Mouse (Mus musculus) CH12.LX (cell line): ENCODE data around the gene Zfp663. TPM values are rescaled to one million over a fixed set of nuclear protein-coding genes. Genes with fewer than 3 reads are reported as not detected.

Source experiments
- DNase-seq: peaks from one replicate; pipeline ENCODE4 v3.0.0-alpha.2; 2013; ENCODE audit errors: extremely low read depth
- H3K27ac ChIP-seq: 2 replicates; pipeline ENCODE4 v1.5.1; 2012; ENCODE audit warnings: low read depth, mild to moderate bottlenecking, control low read depth, moderate library complexity; ENCODE audit not compliant: insufficient read depth
- H3K27me3 ChIP-seq: replicated peaks from 2 replicates; pipeline ENCODE3; 2012; ENCODE audit warnings: inconsistent platforms
- H3K36me3 ChIP-seq, 2 experiments: replicated peaks in 1 of 2; 2 replicates each; pipeline versions ENCODE3 to v1.6.1; 2012; ENCODE audit warnings: inconsistent platforms in 1 of 2, low read length in 1 of 2, mild to moderate bottlenecking in 1 of 2, mixed read lengths in 1 of 2, moderate library complexity in 1 of 2; ENCODE audit not compliant: control insufficient read depth in 1 of 2, insufficient read depth in 1 of 2
- H3K4me1 ChIP-seq, 2 experiments: 2 replicates each; pipeline ENCODE4 v1.6.1; 2012; ENCODE audit warnings: inconsistent platforms in 1 of 2, moderate library complexity in 1 of 2; ENCODE audit not compliant: insufficient read depth in 2 of 2, control insufficient read depth in 1 of 2
- H3K4me2 ChIP-seq: 2 replicates; pipeline ENCODE4 v1.6.1; 2012; ENCODE audit warnings: low read depth, mild to moderate bottlenecking, control low read depth; ENCODE audit not compliant: poor library complexity, insufficient read depth, severe bottlenecking
- H3K4me3 ChIP-seq, 3 experiments: fragments of 150-350 bp in 1 of 3; sonication (generic) in 1 of 3; replicated peaks in 1 of 3; 2 replicates each; pipeline versions ENCODE3 to v1.5.1; 2011 to 2012; ENCODE audit warnings: low read depth in 2 of 3, low read length in 2 of 3, mild to moderate bottlenecking in 2 of 3, moderate library complexity in 2 of 3, control low read depth in 1 of 3, improper control_type of control experiment in 1 of 3, inconsistent platforms in 1 of 3, mixed read lengths in 1 of 3; ENCODE audit not compliant: poor library complexity in 1 of 3
- H3K79me2 ChIP-seq: replicated peaks from 2 replicates; pipeline ENCODE4 v1.6.1; 2012; ENCODE audit warnings: mild to moderate bottlenecking, moderate library complexity; ENCODE audit not compliant: control insufficient read depth, poor library complexity, insufficient read depth, severe bottlenecking; ENCODE audit errors: extremely low read depth
- H3K9ac ChIP-seq: 2 replicates; pipeline ENCODE4 v1.6.1; 2012; ENCODE audit warnings: low read depth, mild to moderate bottlenecking, control low read depth, moderate library complexity; ENCODE audit not compliant: insufficient read depth
- H3K9me3 ChIP-seq: replicated peaks from 2 replicates; pipeline ENCODE3; 2012; ENCODE audit warnings: low read length, inconsistent platforms, mixed read lengths
- BHLHE40 ChIP-seq: IDR thresholded peaks from 2 replicates; pipeline ENCODE4 v1.6.1; 2011; ENCODE audit warnings: mild to moderate bottlenecking, low read depth, low read length, improper control_type of control experiment
- CHD1 ChIP-seq: IDR thresholded peaks from 2 replicates; pipeline ENCODE4 v1.6.1; 2012; ENCODE audit warnings: low read depth, low read length, improper control_type of control experiment, inconsistent platforms
- CHD2 ChIP-seq: IDR thresholded peaks from 2 replicates; pipeline ENCODE4 v1.6.1; 2011; ENCODE audit warnings: low read length, improper control_type of control experiment
- CTCF ChIP-seq, 2 experiments: IDR thresholded peaks in 1 of 2; conservative IDR thresholded peaks in 1 of 2; 2 replicates each; pipeline ENCODE4 v1.5.1; 2011 to 2012; ENCODE audit warnings: low read depth in 2 of 2, low read length in 2 of 2, improper control_type of control experiment in 1 of 2, inconsistent platforms in 1 of 2, mild to moderate bottlenecking in 1 of 2, moderate library complexity in 1 of 2
- E2F4 ChIP-seq: IDR thresholded peaks from 2 replicates; pipeline ENCODE4 v1.6.1; 2011; ENCODE audit warnings: low read depth, low read length, improper control_type of control experiment; ENCODE audit not compliant: insufficient replicate concordance
- ELF1 ChIP-seq: IDR thresholded peaks from 2 replicates; pipeline ENCODE4 v1.6.1; 2014; ENCODE audit warnings: low read depth, mild to moderate bottlenecking, inconsistent platforms, low read length, improper control_type of control experiment
- ETS1 ChIP-seq: conservative IDR thresholded peaks from 2 replicates; pipeline ENCODE4 v1.6.1; 2012; ENCODE audit warnings: low read depth, mild to moderate bottlenecking, inconsistent platforms, low read length, improper control_type of control experiment, moderate library complexity
- HCFC1 ChIP-seq: IDR thresholded peaks from 2 replicates; pipeline ENCODE4 v1.6.1; 2012; ENCODE audit warnings: low read depth, mild to moderate bottlenecking, inconsistent platforms, low read length, improper control_type of control experiment
- IRF4 ChIP-seq: IDR thresholded peaks from 2 replicates; pipeline ENCODE4 v1.6.1; 2014; ENCODE audit warnings: low read depth, mild to moderate bottlenecking, inconsistent platforms, low read length, improper control_type of control experiment
- JUN ChIP-seq: IDR thresholded peaks from 2 replicates; pipeline ENCODE4 v1.6.1; 2011; ENCODE audit warnings: low read depth, mild to moderate bottlenecking, low read length, improper control_type of control experiment, moderate library complexity; ENCODE audit not compliant: insufficient read depth
- JUND ChIP-seq: conservative IDR thresholded peaks from 2 replicates; pipeline ENCODE4 v1.6.1; 2011; ENCODE audit warnings: low read depth, low read length, improper control_type of control experiment
- MAFK ChIP-seq: IDR thresholded peaks from 2 replicates; pipeline ENCODE4 v1.6.1; 2011; ENCODE audit warnings: low read length, improper control_type of control experiment; ENCODE audit not compliant: insufficient replicate concordance
- MXI1 ChIP-seq: IDR thresholded peaks from 2 replicates; pipeline ENCODE4 v1.6.1; 2011; ENCODE audit warnings: mild to moderate bottlenecking, low read depth, low read length, improper control_type of control experiment
- MYC ChIP-seq: IDR thresholded peaks from 2 replicates; pipeline ENCODE4 v1.6.1; 2011; ENCODE audit warnings: low read depth, mild to moderate bottlenecking, improper control_type of control experiment, low read length
- NELFE ChIP-seq: IDR thresholded peaks from 2 replicates; pipeline ENCODE4 v1.6.1; 2011; ENCODE audit warnings: low read depth, low read length, improper control_type of control experiment
- PAX5 ChIP-seq: IDR thresholded peaks from 2 replicates; pipeline ENCODE4 v1.6.1; 2012; ENCODE audit warnings: low read length, inconsistent platforms, mixed read lengths
- POLR2A ChIP-seq: IDR thresholded peaks from 2 replicates; pipeline ENCODE4 v1.6.1; 2011; ENCODE audit warnings: low read depth, mild to moderate bottlenecking, improper control_type of control experiment, low read length
- POLR2AphosphoS2 ChIP-seq: IDR thresholded peaks from 2 replicates; pipeline ENCODE4 v1.6.1; 2011; ENCODE audit warnings: low read depth, low read length, improper control_type of control experiment
- RCOR1 ChIP-seq: conservative IDR thresholded peaks from 2 replicates; pipeline ENCODE4 v1.6.1; 2012; ENCODE audit warnings: low read depth, mild to moderate bottlenecking, inconsistent platforms, low read length, improper control_type of control experiment
- SIN3A ChIP-seq: IDR thresholded peaks from 2 replicates; pipeline ENCODE4 v1.6.1; 2012; ENCODE audit warnings: low read length, improper control_type of control experiment, inconsistent platforms
- UBTF ChIP-seq: IDR thresholded peaks from 2 replicates; pipeline ENCODE4 v1.6.1; 2012; ENCODE audit warnings: low read depth, mild to moderate bottlenecking, inconsistent platforms, low read length, improper control_type of control experiment, moderate library complexity
- USF1 ChIP-seq: IDR thresholded peaks from 2 replicates; pipeline ENCODE4 v1.6.1; 2014; ENCODE audit warnings: low read depth, mild to moderate bottlenecking, inconsistent platforms, low read length, improper control_type of control experiment
- USF2 ChIP-seq: conservative IDR thresholded peaks from 2 replicates; pipeline ENCODE4 v1.6.1; 2011; ENCODE audit warnings: low read depth, low read length, improper control_type of control experiment
- ZC3H11A ChIP-seq: IDR thresholded peaks from 2 replicates; pipeline ENCODE4 v1.6.1; 2012; ENCODE audit warnings: low read depth, mild to moderate bottlenecking, inconsistent platforms, low read length, improper control_type of control experiment
- ZKSCAN1 ChIP-seq: IDR thresholded peaks from 2 replicates; pipeline ENCODE4 v1.6.1; 2012; ENCODE audit warnings: low read depth, inconsistent platforms, low read length, improper control_type of control experiment, borderline replicate concordance
- ZMIZ1 ChIP-seq: IDR thresholded peaks from 2 replicates; pipeline ENCODE4 v1.6.1; 2012; ENCODE audit warnings: low read depth, mild to moderate bottlenecking, inconsistent platforms, low read length, improper control_type of control experiment
- ZNF384 ChIP-seq: IDR thresholded peaks from 2 replicates; pipeline ENCODE4 v1.6.1; 2012; ENCODE audit warnings: low read depth, low read length, improper control_type of control experiment, inconsistent platforms
- dilution Hi-C: fragments of 300-500 bp; cut with MboI; formaldehyde crosslinking; loops from 2 replicates; pipeline ENCODE4 v1.14.3; 2020; ENCODE audit warnings: low sequenced_read_pairs; ENCODE audit not compliant: extremely low pct_unique_long_range_greater_than_20kb, extremely low pct_ligation_motif_present
- in situ Hi-C: fragments of 300-500 bp; cut with MboI; formaldehyde crosslinking; loops from 3 replicates; pipeline ENCODE4 v1.14.3; 2019; ENCODE audit warnings: low sequenced_read_pairs, low pct_ligation_motif_present, low pct_unique_long_range_greater_than_20kb, mixed read lengths
- polyA plus RNA-seq: library from polyadenylated mRNA; unstranded; fragments of >175 nt; gene quantifications from 2 replicates; pipeline ENCODE4 v1.2.1, GENCODE M21; 2012; ENCODE audit warnings: low read depth; ENCODE audit not compliant: insufficient read length
- total RNA-seq, 2 experiments: library from RNA; depleted of rRNA; stranded (reverse); fragments of 300-350 nt in 1 of 2; fragments of >200 nt in 1 of 2; gene quantifications; 2 replicates each; pipeline ENCODE4 v1.2.3; 2012 to 2014

Zfp663 gene
- total and polyA plus RNA-seq, 3 experiments, result not detected

- no peaks in the 10 kb centered on the region for H3K9me3 ChIP-seq
- in situ Hi-C loops, result no loop called here
- dilution Hi-C loops, result no loop called here
- H3K4me3 ChIP-seq, result no peak overlapping the region
- no peak for TF ChIP-seq ETS1
- TF ChIP-seq POLR2A, result no peak
- TF ChIP-seq JUN, result no peak
- no peak for TF ChIP-seq CHD1
- TF ChIP-seq MXI1, result no peak
- no peak for TF ChIP-seq NELFE
- TF ChIP-seq RCOR1, result no peak
- TF ChIP-seq ZNF384, result no peak
- TF ChIP-seq SIN3A, result no peak
- TF ChIP-seq MYC, result no peak
- TF ChIP-seq ZKSCAN1, result no peak
- no peak for TF ChIP-seq POLR2AphosphoS2
- no peak for TF ChIP-seq CTCF (conservative IDR thresholded peaks at IDR 0.05 in 1 of 2, IDR thresholded peaks at IDR 0.05 in 1 of 2; ENCODE audit: low read depth in 2 of 2, low read length in 2 of 2)
- TF ChIP-seq PAX5, result no peak
- TF ChIP-seq USF1, result no peak
- no peak overlapping the region for H3K4me2 ChIP-seq
- H3K27me3 ChIP-seq, result no peaks in the 10 kb centered on the region
- H3K36me3 ChIP-seq, result peaks cover 36 to 64% of the 10 kb centered on the region in 2 experiments
- no peak overlapping the region for H3K9ac ChIP-seq
- DNase-seq, result no peak
- H3K4me1 ChIP-seq, result peaks cover 0 to 31% of the 10 kb centered on the region in 2 experiments; a peak in 2 of 4 replicates
- H3K79me2 ChIP-seq, result no peaks in the 10 kb centered on the region
- H3K27ac ChIP-seq, result no peak overlapping the region
Observed at GRCm38 (mm10) chr2:165316837-165317473, 51.6 kb downstream of the Zfp663 start.

- Histone ChIP-seq H3K79me2 (no peaks in the 10 kb centered on the region), H3K36me3 (peaks cover 40 to 64% of the 10 kb centered on the region in 2 experiments), H3K27me3 (no peaks in the 10 kb centered on the region)
- TF ChIP-seq RCOR1 (no peak), POLR2AphosphoS2 (no peak), ZNF384 (no peak), JUND (no peak), USF2 (no peak), IRF4 (no peak), UBTF (no peak), ZMIZ1 (no peak), MAFK (no peak), BHLHE40 (no peak), MXI1 (no peak), ZC3H11A (no peak), CHD2 (no peak), CTCF (conservative IDR thresholded peaks at IDR 0.05 in 1 of 2, IDR thresholded peaks at IDR 0.05 in 1 of 2; ENCODE audit: low read depth in 2 of 2, low read length in 2 of 2) (no peak), E2F4 (no peak), ELF1 (no peak), ETS1 (no peak), HCFC1 (no peak), NELFE (no peak)
- TF ChIP-seq, all 38 proteins: peak for 0
- Histone ChIP-seq H3K9ac (no peak overlapping the region), H3K4me1 (peaks cover 0 to 25% of the 10 kb centered on the region in 2 experiments; a peak in 2 of 4 replicates), H3K27ac (no peak overlapping the region), H3K4me2 (no peak overlapping the region), H3K9me3 (no peaks in the 10 kb centered on the region), H3K4me3 (no peak overlapping the region)
- no peak for DNase-seq
- in situ Hi-C loops (no loop called here), dilution Hi-C loops (no loop called here)
Observed at GRCm38 (mm10) chr2:165316204-165316603, 52.3 kb downstream of the Zfp663 start.
